Mouse (Mus musculus) E14TG2a.4 (cell line): ENCODE results near the gene Mpzl3.

ENCODE experiments used
- CTCF ChIP-seq: conservative IDR thresholded peaks from 2 replicates; pipeline ENCODE4 v1.5.1; 2014; ENCODE audit warnings: low read length
- NANOG ChIP-seq: IDR thresholded peaks from 2 replicates; pipeline ENCODE4 v1.6.1; 2014; ENCODE audit warnings: borderline replicate concordance, low read length, mixed read lengths
- POU5F1 ChIP-seq: IDR thresholded peaks from 2 replicates; pipeline ENCODE4 v1.6.1; 2014; ENCODE audit warnings: low read length, borderline replicate concordance

DNA sequence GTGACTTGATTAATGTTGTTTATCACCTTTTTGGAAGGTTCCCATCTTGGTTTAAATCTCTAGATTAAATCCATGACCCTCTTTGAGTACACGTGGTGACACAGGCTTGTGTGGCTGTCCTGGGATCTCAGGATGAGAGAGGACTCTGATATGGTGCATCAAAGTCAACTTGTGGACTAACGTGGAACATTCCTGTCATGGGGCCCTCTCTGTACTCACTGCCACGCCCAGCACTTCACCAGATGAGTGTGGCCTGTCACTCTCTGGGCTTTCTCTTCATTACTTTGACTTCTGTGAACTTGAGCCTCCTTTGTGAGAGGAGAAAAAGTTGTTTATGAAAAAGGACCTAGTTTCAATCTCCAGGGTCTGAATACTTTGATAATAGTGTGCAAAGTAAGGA, 16.8 kb downstream of the Mpzl3 start:
- no peak for TF ChIP-seq CTCF
- no peak for TF ChIP-seq POU5F1
- TF ChIP-seq NANOG: no peak
